Mouse (Mus musculus) T-helper 1 cell (primary cell): ENCODE data around the gene Gpr157.

Experiments
- in situ Hi-C: fragments of 300-600 bp; cut with MboI, MseI; formaldehyde crosslinking; loops from one replicate; pipeline ENCODE4 v1.15.1; 2025; ENCODE audit warnings: high pct_unique_total_duplicates

Gene Gpr157

GRCm38 (mm10) chr4:150070136-150070535 lies 17.0 kb upstream of the Gpr157 start:
- in situ Hi-C loops: loop anchor here (5.0 kb wide), 1 partner anchor 33 kb away; no protein-coding TSS in a partner anchor

- in situ Hi-C loops: loop anchor here (5.0 kb wide), 1 partner anchor 35 kb away; no protein-coding TSS in a partner anchor
Measured at GRCm38 (mm10) chr4:150072416-150073101, 14.6 kb upstream of the Gpr157 start.

GRCm38 (mm10) chr4:150073102-150073473 lies 14.1 kb upstream of the Gpr157 start:
- in situ Hi-C loops: loop anchor here (5.0 kb wide), 1 partner anchor 36 kb away; no protein-coding TSS in a partner anchor

- in situ Hi-C loops: no loop called here
Measured at GRCm38 (mm10) chr4:150075350-150075749, 11.8 kb upstream of the Gpr157 start.

GRCm38 (mm10) chr4:150076147-150076546 lies 11.0 kb upstream of the Gpr157 start:
- in situ Hi-C loops: no loop called here

GRCm38 (mm10) chr4:150078646-150079045 lies 8.5 kb upstream of the Gpr157 start:
- in situ Hi-C loops: no loop called here

- in situ Hi-C loops: no loop called here
Measured at GRCm38 (mm10) chr4:150079244-150079643, 7.9 kb upstream of the Gpr157 start.

- in situ Hi-C loops: no loop called here
Measured at GRCm38 (mm10) chr4:150080330-150080967, 6.7 kb upstream of the Gpr157 start.

- in situ Hi-C loops: no loop called here
Measured at GRCm38 (mm10) chr4:150085366-150085765, 1.8 kb upstream of the Gpr157 start.

- in situ Hi-C loops: no loop called here
Measured at GRCm38 (mm10) chr4:150086841-150087160, 364 bp upstream of the Gpr157 start.

GRCm38 (mm10) chr4:150087890-150088530 lies 845 bp downstream of the Gpr157 start:
- in situ Hi-C loops: no loop called here

- in situ Hi-C loops: no loop called here
Measured at GRCm38 (mm10) chr4:150089121-150089520, 2.0 kb downstream of the Gpr157 start.

- in situ Hi-C loops: loop anchor here (10.0 kb wide), 1 partner anchor 57 kb away; no protein-coding TSS in a partner anchor
Measured at GRCm38 (mm10) chr4:150091887-150092582, 4.9 kb downstream of the Gpr157 start.

GRCm38 (mm10) chr4:150092583-150092902 lies 5.4 kb downstream of the Gpr157 start:
- in situ Hi-C loops: loop anchor here (10.0 kb wide), 1 partner anchor 58 kb away; no protein-coding TSS in a partner anchor

- in situ Hi-C loops: loop anchor here (10.0 kb wide), 1 partner anchor 59 kb away; no protein-coding TSS in a partner anchor
Measured at GRCm38 (mm10) chr4:150093560-150094462, 6.6 kb downstream of the Gpr157 start.

- in situ Hi-C loops: loop anchor here (10.0 kb wide), 1 partner anchor 60 kb away; no protein-coding TSS in a partner anchor
Measured at GRCm38 (mm10) chr4:150094463-150094789, 7.3 kb downstream of the Gpr157 start.

- in situ Hi-C loops: loop anchor here (10.0 kb wide), 1 partner anchor 62 kb away; no protein-coding TSS in a partner anchor
Measured at GRCm38 (mm10) chr4:150096309-150096708, 9.1 kb downstream of the Gpr157 start.

GRCm38 (mm10) chr4:150097847-150098246 lies 10.7 kb downstream of the Gpr157 start:
- in situ Hi-C loops: loop anchor here (10.0 kb wide), 1 partner anchor 63 kb away; no protein-coding TSS in a partner anchor

- in situ Hi-C loops: loop anchor here (10.0 kb wide), 1 partner anchor 64 kb away; no protein-coding TSS in a partner anchor
Measured at GRCm38 (mm10) chr4:150098880-150099279, 11.7 kb downstream of the Gpr157 start.

- in situ Hi-C loops: loop anchor here (5.0 kb wide), 1 partner anchor 301 kb away; no protein-coding TSS in a partner anchor
Measured at GRCm38 (mm10) chr4:150102822-150103221, 15.7 kb downstream of the Gpr157 start.

GRCm38 (mm10) chr4:150105671-150106070 lies 18.5 kb downstream of the Gpr157 start:
- in situ Hi-C loops: no loop called here
